Mouse (Mus musculus) ovary, adult 18-20 months (tissue): ENCODE results near the gene Sdr9c7.
"Not testable (repeated sequence)": the region's sequence is repeated elsewhere in the genome, so short reads cannot be mapped to it uniquely, and the experiment has no call there.

ENCODE experiments used
- DNase-seq: peaks from one replicate; pipeline ENCODE4 v3.0.0; 2022; ENCODE audit warnings: low spot score, mixed read lengths

Sdr9c7 gene

DNA sequence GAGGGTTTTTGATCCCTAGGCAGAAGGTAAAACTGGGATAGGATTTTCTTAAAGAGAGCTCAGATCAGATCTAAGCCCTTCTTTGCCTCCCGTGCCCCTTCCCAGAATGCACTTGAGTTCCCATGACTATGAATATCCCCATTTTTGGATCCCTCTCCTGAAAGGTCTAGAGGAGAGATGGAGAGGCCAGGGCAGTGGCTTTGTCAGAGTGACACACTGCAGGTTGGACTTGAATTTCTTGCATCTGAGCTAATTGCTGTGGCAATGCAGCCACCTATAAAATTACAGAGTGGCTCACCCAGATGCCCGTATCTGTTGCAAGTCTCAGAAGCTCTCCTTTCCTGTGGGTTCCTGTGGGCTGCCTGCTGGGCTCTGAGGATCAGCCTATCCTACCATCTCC is at the start of gene Sdr9c7:
TSS of gene Sdr9c7 (plus strand) at position 301 of the 400 bp plus-strand sequence.
- no peak for DNase-seq

GRCm38 (mm10) chr10:127849628-127850027 is 48.7 kb upstream of the Sdr9c7 start, which contains the start of gene Rdh19:
Gene Rdh19, plus strand, starts transcription at chr10:127849928.
- no peak for DNase-seq

GRCm38 (mm10) chr10:127856376-127856775 is 41.9 kb upstream of the Sdr9c7 start:
- no peak for DNase-seq

GRCm38 (mm10) chr10:127864931-127865330 is 33.4 kb upstream of the Sdr9c7 start:
- no peak for DNase-seq

DNA sequence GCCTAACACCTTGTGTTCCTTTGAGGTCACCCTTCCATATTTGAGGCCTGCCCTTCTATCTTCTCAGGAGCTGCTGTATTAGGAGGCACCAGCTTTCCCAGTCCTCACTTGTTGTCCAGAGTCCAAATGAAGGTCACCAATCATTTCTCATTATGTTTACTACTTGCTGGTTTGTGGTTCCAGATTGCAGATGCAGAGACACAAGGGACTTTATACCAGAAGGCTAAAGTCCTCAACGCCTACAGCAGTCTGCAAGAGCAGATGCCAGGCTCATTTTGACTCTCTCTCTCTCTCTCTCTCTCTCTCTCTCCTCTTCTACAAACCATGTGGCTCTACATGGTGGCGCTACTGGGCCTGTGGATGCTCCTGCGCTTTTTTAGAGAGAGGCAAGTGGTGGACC is 32.1 kb upstream of the Sdr9c7 start, which contains the start of gene Rdh16f2:
TSS of gene Rdh16f2 (plus strand) at position 243 of the 400 bp plus-strand sequence.
- DNase-seq: no peak

- DNase-seq: no peak
Observed at GRCm38 (mm10) chr10:127872484-127872883, 25.8 kb upstream of the Sdr9c7 start.

DNA sequence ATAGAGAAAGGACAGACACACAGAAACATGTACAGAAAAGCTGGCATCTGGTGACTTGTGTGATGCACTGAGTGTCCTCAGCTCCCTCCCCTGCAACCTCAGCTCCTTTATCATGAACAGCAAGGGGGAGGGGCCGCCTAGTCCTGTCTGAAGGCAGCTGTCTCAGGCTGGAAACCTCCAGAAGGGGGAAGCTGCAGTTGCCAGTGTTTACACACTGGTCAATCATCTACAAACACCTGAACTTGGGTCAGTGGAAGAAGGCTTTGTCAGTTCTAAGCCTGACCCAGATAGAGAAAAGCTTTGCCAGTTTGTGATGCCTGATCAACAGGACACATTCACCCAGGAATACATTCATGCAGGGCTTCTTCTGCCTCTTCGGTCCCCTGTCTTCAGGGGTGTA is 20.6 kb upstream of the Sdr9c7 start:
- DNase-seq: no peak

- DNase-seq: no peak
Observed at GRCm38 (mm10) chr10:127878262-127879057, 19.9 kb upstream of the Sdr9c7 start.

DNA sequence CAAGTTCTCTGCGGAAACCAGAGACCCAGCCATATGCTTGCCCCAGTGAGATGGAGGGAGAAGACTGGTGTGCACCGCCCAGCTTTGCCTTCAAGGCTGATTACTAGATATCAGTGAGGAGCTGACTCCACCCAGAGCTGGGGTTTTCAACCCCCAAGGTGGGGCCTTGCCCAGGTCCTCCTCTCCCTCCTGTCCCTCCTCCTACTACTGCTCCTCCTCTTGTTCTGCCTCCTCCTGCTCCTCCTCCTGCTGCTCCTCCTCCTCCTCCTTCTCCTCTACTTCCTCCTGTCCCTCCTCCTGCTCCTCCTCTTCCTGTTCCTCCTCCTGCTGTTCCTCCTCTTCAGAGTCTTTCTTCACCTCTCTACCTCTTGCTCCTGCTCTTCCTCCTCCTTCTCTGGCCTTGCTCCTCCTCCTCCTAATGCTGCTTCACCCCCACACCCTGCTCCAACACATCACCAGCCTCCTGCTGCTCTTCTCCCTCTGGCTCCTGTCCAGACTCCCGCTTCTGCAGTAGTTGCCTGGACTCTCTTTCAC is 19.1 kb upstream of the Sdr9c7 start:
- peak; percentile 59 for DNase-seq

DNA sequence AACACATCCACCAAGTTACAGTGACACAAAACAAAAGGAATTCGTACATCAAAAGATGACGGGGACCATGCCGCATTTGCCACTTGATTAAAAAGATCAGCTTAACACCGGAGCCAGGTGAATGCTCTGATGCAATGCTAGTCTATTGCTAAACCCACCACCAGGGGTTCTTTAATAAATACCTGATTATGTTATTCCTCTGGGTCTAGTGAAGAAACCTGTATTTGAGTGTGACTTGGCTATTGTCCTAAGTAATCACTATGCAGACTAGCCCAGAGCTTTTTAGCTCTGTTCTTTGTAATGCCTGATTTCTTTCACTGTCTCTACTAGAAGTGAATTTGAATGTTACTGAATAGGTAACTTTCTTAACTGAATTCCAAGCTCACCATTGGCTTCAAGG is 17.3 kb upstream of the Sdr9c7 start:
- DNase-seq: no peak

DNA sequence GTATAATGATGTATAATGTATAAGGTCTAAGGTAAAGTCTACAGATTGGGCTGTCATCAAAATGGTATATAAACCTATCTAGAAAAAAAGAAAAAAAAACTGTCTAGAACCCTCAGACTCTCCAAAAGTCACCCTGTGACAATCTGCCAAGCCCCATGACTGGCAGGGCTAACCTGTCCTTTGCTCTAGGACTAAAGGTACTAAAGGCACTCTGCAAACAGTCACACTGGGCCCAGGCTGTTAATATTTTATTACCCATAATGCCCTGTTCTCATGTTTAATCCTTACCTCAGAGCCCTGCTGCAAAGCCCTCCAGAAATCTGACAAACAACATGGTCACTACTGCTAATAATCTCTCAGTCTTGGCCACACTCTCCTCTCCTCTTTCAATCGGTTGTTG is 11.8 kb upstream of the Sdr9c7 start:
- no peak for DNase-seq

GRCm38 (mm10) chr10:127886971-127887370 is 11.3 kb upstream of the Sdr9c7 start:
- DNase-seq: no peak

DNA sequence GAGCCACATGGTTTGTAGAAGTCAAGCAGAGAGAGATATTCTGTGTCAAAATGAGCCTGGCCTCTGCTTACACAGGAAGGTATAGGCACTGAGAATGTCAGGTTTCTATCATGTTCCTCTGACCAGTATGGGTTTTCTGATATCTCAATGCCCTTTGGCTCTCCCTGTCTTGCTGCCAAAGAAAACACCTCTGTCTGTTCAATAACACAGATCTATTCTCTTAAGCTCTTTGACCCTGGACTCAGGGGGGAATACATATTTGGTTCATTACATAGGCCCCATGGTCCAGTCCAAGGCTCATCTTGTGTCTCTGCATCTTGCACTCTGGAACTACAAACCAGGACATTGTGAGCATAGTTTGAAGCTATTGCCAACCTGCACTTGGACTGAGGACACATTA is 9.7 kb upstream of the Sdr9c7 start, which contains the start of gene Rdh7:
TSS of gene Rdh7 (minus strand) at position 213 of the 400 bp plus-strand sequence.
- DNase-seq: no peak

- DNase-seq: no peak
Observed at GRCm38 (mm10) chr10:127891481-127891880, 6.8 kb upstream of the Sdr9c7 start.

GRCm38 (mm10) chr10:127893163-127894022 is 4.9 kb upstream of the Sdr9c7 start:
- DNase-seq: not testable (repeated sequence)

DNA sequence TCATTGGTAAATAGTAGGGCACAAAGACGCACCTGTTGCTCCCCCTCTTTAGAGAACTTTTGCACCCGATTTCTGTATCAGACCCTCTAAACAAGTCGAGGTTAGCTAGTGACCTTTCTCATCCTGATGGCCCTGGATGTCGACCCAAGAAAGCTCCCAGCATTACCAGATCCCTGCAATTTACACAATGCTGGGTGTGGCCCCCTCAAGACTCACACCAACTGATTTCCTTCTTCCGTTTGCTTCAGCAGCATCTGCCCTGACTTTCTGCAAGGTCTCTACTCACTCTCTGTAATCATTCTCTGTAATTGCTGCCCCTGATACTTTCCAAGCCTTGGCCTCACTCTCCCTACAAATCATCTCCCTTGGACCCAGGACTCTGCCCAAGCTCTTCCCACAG is 1.6 kb upstream of the Sdr9c7 start:
- no peak for DNase-seq

DNA sequence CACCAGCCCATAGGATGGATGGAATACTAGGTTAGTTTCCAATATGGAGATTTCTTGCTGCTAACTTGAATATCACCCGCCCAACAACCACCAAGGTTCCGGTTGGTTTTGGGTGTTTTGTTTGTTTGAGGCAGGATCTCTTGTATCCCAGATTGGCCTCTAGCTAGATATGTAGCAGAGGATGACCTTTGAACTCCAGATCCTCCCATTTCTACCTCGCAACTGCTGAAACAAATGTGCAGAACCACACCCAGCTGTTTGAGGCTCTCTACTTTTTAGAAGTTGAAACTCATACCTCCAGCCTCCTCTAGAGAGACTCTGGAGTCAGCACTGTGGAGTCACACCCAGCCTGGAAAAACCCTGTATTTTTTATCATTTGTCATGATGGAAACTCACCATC is 812 bp upstream of the Sdr9c7 start:
- no peak for DNase-seq

DNA sequence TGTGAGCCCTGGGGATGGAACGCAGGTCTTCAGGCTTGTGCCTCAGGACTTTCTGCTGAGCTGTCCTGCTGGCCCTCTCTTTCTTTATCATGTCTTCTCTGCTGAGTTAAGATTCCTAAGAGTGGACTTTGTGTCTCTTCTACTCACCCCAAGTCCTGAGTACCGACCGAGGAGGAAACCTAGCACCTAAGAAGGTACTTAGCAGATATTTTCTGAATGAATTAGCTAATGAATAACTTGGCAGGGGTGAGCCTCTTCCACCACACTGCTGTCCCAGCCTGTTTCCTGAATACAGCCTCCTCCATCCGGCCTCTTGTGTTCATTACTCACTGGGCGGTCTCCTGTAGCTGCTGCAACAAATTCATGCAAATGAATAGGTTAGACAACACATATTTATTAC is 1.5 kb downstream of the Sdr9c7 start:
- DNase-seq: no peak

DNA sequence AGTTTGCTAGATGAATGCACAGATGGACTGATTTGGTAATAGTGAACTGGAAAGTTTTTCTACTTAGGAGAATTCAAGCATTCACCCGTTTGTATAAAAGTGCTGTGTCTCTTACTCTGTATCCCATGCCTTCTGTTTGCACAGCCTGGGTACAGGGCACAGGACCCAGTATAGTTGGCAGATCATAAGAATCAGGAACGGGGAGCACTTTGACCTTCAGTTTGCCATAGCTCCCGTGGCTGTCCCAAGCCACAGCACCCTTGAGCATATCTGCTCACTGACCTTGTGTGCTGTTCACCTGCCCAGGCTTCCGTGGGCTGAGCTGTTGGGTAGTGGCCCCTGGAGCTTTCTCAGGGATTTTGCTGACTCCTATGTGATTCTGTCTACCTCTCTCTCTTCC is 3.4 kb downstream of the Sdr9c7 start:
- DNase-seq: no peak

DNA sequence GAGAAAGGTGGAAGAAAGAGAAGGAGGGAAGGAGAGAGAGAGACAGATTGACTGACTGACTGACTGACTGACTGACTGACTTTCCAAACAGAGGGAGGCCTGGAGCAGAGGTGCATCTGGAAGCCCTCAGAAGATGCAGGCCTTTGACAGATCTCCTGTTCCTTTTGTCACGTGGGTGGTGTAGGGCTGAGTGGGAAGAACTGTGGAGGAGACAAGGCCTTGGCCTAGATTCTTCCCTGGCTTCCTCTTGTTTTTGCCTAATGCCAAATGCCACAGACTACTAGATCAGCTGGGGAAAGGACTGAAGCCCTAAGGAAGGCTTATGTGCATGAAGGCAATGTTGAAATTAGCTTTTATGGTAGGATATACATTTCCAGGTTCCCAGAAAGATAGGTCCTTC is 4.8 kb downstream of the Sdr9c7 start:
- peak; percentile 16 for DNase-seq

DNA sequence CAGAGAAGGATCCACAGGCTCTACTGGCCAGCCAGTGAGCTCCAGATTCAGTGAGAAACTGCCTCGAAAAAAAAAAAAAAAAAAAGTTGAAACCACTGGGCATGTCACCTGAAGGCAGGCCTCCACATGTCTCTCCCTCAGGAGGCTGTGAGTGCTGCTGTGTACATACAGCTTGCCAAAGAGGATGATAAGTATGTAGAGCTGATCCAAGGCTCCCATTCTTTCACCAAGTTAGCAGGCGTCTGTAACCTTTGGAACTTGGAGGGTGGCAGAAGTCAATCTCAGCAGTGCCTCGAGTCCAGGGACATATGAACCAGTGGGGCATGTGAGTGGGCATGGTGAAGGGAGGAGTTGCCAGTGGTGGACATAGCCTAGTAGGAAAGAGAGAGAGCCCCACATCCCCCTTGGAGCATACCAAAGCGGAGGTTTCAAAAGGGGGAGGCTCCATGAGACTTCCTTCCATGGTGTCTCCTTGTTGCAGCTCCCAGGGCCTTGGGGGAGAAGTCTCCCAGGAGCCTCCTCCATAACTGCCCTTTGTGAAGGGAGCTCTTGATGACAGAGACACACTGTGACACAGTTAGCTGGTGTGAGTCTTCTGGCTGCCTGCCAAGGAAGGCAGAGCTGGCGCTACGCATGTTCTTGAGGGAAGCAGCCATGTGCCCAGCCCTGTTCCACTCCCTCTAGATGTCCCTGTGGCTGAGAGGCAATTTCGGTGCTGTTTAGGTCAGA is 6.6 kb downstream of the Sdr9c7 start:
- peak; percentile 20 for DNase-seq

- no peak for DNase-seq
Observed at GRCm38 (mm10) chr10:127906138-127906537, 7.8 kb downstream of the Sdr9c7 start.
